Mouse (Mus musculus) MEL (cell line): ENCODE measurements around the gene Hoxb9. TPM values are rescaled to one million over a fixed set of nuclear protein-coding genes. Genes with fewer than 3 reads are reported as not detected.

ENCODE experiments used
- DNase-seq: peaks from one replicate; pipeline ENCODE4 v3.0.0; 2011; ENCODE audit warnings: low read depth, low spot score
- H3K27ac ChIP-seq: 2 replicates; pipeline ENCODE4 v1.5.1; 2012; ENCODE audit warnings: low read depth, mild to moderate bottlenecking, control low read depth, low read length, moderate library complexity; ENCODE audit not compliant: control insufficient read depth
- H3K27me3 ChIP-seq, 2 experiments: fragments of 150-350 bp in 1 of 2; sonication (generic) in 1 of 2; 2 replicates each; pipeline ENCODE4 v1.6.1; 2012; ENCODE audit warnings: low read length in 2 of 2, mild to moderate bottlenecking in 2 of 2, improper control_type of control experiment in 1 of 2, moderate library complexity in 1 of 2; ENCODE audit not compliant: insufficient read depth in 2 of 2, control insufficient read depth in 1 of 2
- H3K36me3 ChIP-seq, 2 experiments: 2 replicates each; pipeline ENCODE4 v1.6.1; 2012 to 2014; ENCODE audit warnings: low read length in 2 of 2, improper control_type of control experiment in 1 of 2, inconsistent platforms in 1 of 2, mild to moderate bottlenecking in 1 of 2; ENCODE audit not compliant: insufficient read depth in 2 of 2, control insufficient read depth in 1 of 2
- H3K4me1 ChIP-seq, 2 experiments: fragments of 150-350 bp in 1 of 2; sonication (generic) in 1 of 2; 2 replicates each; pipeline ENCODE4 v1.6.1; 2012; ENCODE audit warnings: low read length in 2 of 2, improper control_type of control experiment in 1 of 2, mild to moderate bottlenecking in 1 of 2; ENCODE audit not compliant: insufficient read depth in 2 of 2, control insufficient read depth in 1 of 2
- H3K4me3 ChIP-seq, 2 experiments: fragments of 150-350 bp in 1 of 2; sonication (generic) in 1 of 2; 2 replicates each; pipeline ENCODE4 v1.5.1; 2012; ENCODE audit warnings: low read depth in 2 of 2, low read length in 2 of 2, mild to moderate bottlenecking in 2 of 2, moderate library complexity in 2 of 2, control low read depth in 1 of 2, improper control_type of control experiment in 1 of 2; ENCODE audit not compliant: control insufficient read depth in 1 of 2, insufficient read depth in 1 of 2
- H3K79me2 ChIP-seq: 2 replicates; pipeline ENCODE4 v1.6.1; 2012; ENCODE audit warnings: mild to moderate bottlenecking, low read length, moderate library complexity; ENCODE audit not compliant: control insufficient read depth, poor library complexity, insufficient read depth
- H3K9ac ChIP-seq: 2 replicates; pipeline ENCODE4 v1.6.1; 2012; ENCODE audit warnings: low read depth, mild to moderate bottlenecking, control low read depth, low read length, moderate library complexity; ENCODE audit not compliant: control insufficient read depth, poor library complexity, severe bottlenecking
- H3K9me3 ChIP-seq: fragments of 150-350 bp; sonication (generic); replicated peaks from 2 replicates; pipeline ENCODE4 v1.6.1; 2012; ENCODE audit warnings: mild to moderate bottlenecking, low read length, improper control_type of control experiment, moderate library complexity; ENCODE audit not compliant: insufficient read depth
- GABPA ChIP-seq: IDR thresholded peaks from 2 replicates; pipeline ENCODE4 v1.6.1; 2012; ENCODE audit warnings: low read depth, mild to moderate bottlenecking, inconsistent platforms, low read length, improper control_type of control experiment, moderate library complexity
- JUND ChIP-seq: IDR thresholded peaks from 2 replicates; pipeline ENCODE4 v1.6.1; 2011; ENCODE audit warnings: low read depth, mild to moderate bottlenecking, improper control_type of control experiment, low read length
- MAFK ChIP-seq: IDR thresholded peaks from 2 replicates; pipeline ENCODE4 v1.6.1; 2011; ENCODE audit warnings: low read depth, mild to moderate bottlenecking, low read length, improper control_type of control experiment, borderline replicate concordance
- MEF2A ChIP-seq: IDR thresholded peaks from 2 replicates; pipeline ENCODE4 v1.6.1; 2014; ENCODE audit warnings: low read depth, mild to moderate bottlenecking, inconsistent platforms, low read length, improper control_type of control experiment; ENCODE audit not compliant: poor library complexity, insufficient replicate concordance, severe bottlenecking; ENCODE audit errors: extremely low read depth
- MXI1 ChIP-seq: IDR thresholded peaks from 2 replicates; pipeline ENCODE4 v1.6.1; 2011; ENCODE audit warnings: mild to moderate bottlenecking, low read depth, low read length, improper control_type of control experiment
- MYC ChIP-seq: IDR thresholded peaks from 2 replicates; pipeline ENCODE4 v1.6.1; 2011; ENCODE audit warnings: low read depth, mild to moderate bottlenecking, low read length, improper control_type of control experiment, moderate library complexity
- NELFE ChIP-seq: IDR thresholded peaks from 2 replicates; pipeline ENCODE4 v1.6.1; 2011; ENCODE audit warnings: low read depth, low read length, improper control_type of control experiment
- POLR2A ChIP-seq, 2 experiments: IDR thresholded peaks; 2 replicates each; pipeline ENCODE4 v1.6.1; 2011 to 2012; ENCODE audit warnings: low read length in 2 of 2, mild to moderate bottlenecking in 2 of 2, control low read depth in 1 of 2, improper control_type of control experiment in 1 of 2, low read depth in 1 of 2, moderate library complexity in 1 of 2; ENCODE audit not compliant: control insufficient read depth in 1 of 2, insufficient read depth in 1 of 2, poor library complexity in 1 of 2
- POLR2AphosphoS2 ChIP-seq: IDR thresholded peaks from 2 replicates; pipeline ENCODE4 v1.6.1; 2011; ENCODE audit warnings: low read length, improper control_type of control experiment
- SIN3A ChIP-seq: IDR thresholded peaks from 2 replicates; pipeline ENCODE4 v1.6.1; 2012; ENCODE audit warnings: low read length, improper control_type of control experiment, inconsistent platforms
- TAL1 ChIP-seq: IDR thresholded peaks from 2 replicates; pipeline ENCODE4 v1.6.1; 2012; ENCODE audit warnings: mild to moderate bottlenecking, inconsistent platforms, low read length, moderate library complexity, mixed read lengths
- ZC3H11A ChIP-seq: IDR thresholded peaks from 2 replicates; pipeline ENCODE4 v1.6.1; 2012; ENCODE audit warnings: low read depth, mild to moderate bottlenecking, inconsistent platforms, low read length, improper control_type of control experiment
- ZNF384 ChIP-seq: IDR thresholded peaks from 2 replicates; pipeline ENCODE4 v1.6.1; 2012; ENCODE audit warnings: low read depth, mild to moderate bottlenecking, inconsistent platforms, low read length, improper control_type of control experiment
- polyA plus RNA-seq, 2 experiments: library from polyadenylated mRNA; stranded (reverse) in 1 of 2; unstranded in 1 of 2; fragments of >175 nt in 1 of 2; fragments of >200 nt in 1 of 2; gene quantifications; 2 replicates each; pipeline versions ENCODE4 v1.2.1 to v1.2.4; 2012; ENCODE audit warnings: low replicate concordance in 2 of 2, low read depth in 1 of 2; ENCODE audit not compliant: insufficient read length in 2 of 2, insufficient read depth in 1 of 2, missing spikeins in 1 of 2
- total RNA-seq: library from RNA; depleted of rRNA; stranded (reverse); fragments of 300-350 nt; gene quantifications from 2 replicates; pipeline ENCODE4 v1.2.3, GENCODE M21; 2012

Gene Hoxb9
- total and polyA plus RNA-seq, 3 experiments: not detected

- Histone ChIP-seq H3K27ac (no peak within 1 kb of the TSS), H3K9ac (no peak within 1 kb of the TSS), H3K27me3 (peaks cover 0 to 2% of the 10 kb centered on the region in 2 experiments; a peak in 1 of 4 replicates), H3K79me2 (no peaks in the 10 kb centered on the region), H3K4me3 (no peak within 1 kb of the TSS), H3K4me1 (no peaks in the 10 kb centered on the region), H3K9me3 (no peaks in the 10 kb centered on the region), H3K36me3 (no peaks in the 10 kb centered on the region)
- no peak for DNase-seq
- TF ChIP-seq SIN3A: no peak
- TF ChIP-seq POLR2AphosphoS2: no peak
- TF ChIP-seq MXI1: no peak
- TF ChIP-seq MYC: no peak
- no peak for TF ChIP-seq ZC3H11A
- no peak for TF ChIP-seq ZNF384
Observed at GRCm38 (mm10) chr11:96303151-96304099, 32.2 kb downstream of the Hoxb9 start, which contains the start of gene Hoxb5. TSS of gene Hoxb5 (plus strand) at chr11:96303336.

GRCm38 (mm10) chr11:96304381-96305195, 33.3 kb downstream of the Hoxb9 start:
- DNase-seq: no peak
- H3K4me3 ChIP-seq: no peak overlapping the region
- H3K27me3 ChIP-seq: peaks cover 0 to 2% of the 10 kb centered on the region in 2 experiments; a peak in 2 of 4 replicates
- TF ChIP-seq TAL1: no peak
- no peak for TF ChIP-seq POLR2A (IDR thresholded peaks at IDR 0.05; ENCODE audit: control insufficient read depth in 1 of 2, insufficient read depth in 1 of 2, low read depth in 1 of 2, low read length in 2 of 2, poor library complexity in 1 of 2)
- no peak for TF ChIP-seq MEF2A
- no peak for TF ChIP-seq GABPA
- no peak for TF ChIP-seq MAFK
- TF ChIP-seq JUND: no peak
- no peak for TF ChIP-seq NELFE
- TF ChIP-seq, all 39 proteins: peak for 0
- Histone ChIP-seq H3K4me1 (no peaks in the 10 kb centered on the region), H3K79me2 (no peaks in the 10 kb centered on the region), H3K27ac (no peak overlapping the region), H3K9ac (no peak overlapping the region), H3K36me3 (no peaks in the 10 kb centered on the region), H3K9me3 (no peaks in the 10 kb centered on the region)
